Mouse (Mus musculus) C2C12 (cell line): ENCODE measurements around the gene Top2a.

Experiments
- CEBPB ChIP-seq: IDR thresholded peaks from one replicate; pipeline ENCODE4 v1.6.1; 2011; ENCODE audit warnings: low read depth, mild to moderate bottlenecking, control low read depth, moderate library complexity
- CTCF ChIP-seq: IDR thresholded peaks from one replicate; pipeline ENCODE4 v1.5.1; 2011; ENCODE audit not compliant: control insufficient read depth, insufficient read depth, insufficient read length
- FOSL1 ChIP-seq: IDR thresholded peaks from one replicate; pipeline ENCODE4 v1.8.0; 2011; ENCODE audit warnings: mild to moderate bottlenecking, low read length; ENCODE audit not compliant: poor library complexity, insufficient read depth, severe bottlenecking
- MAX ChIP-seq: IDR thresholded peaks from one replicate; pipeline ENCODE4 v1.6.1; 2011; ENCODE audit warnings: mild to moderate bottlenecking, control low read depth
- MYOD1 ChIP-seq: IDR thresholded peaks from one replicate; pipeline ENCODE4 v1.6.1; 2011; ENCODE audit warnings: low read depth; ENCODE audit not compliant: control insufficient read depth, insufficient read length
- MYOG ChIP-seq: IDR thresholded peaks from one replicate; pipeline ENCODE4 v1.6.1; 2011; ENCODE audit not compliant: control insufficient read depth, insufficient read length; ENCODE audit errors: extremely low read depth
- USF1 ChIP-seq: IDR thresholded peaks from one replicate; pipeline ENCODE4 v1.6.1; 2011; ENCODE audit warnings: low read depth, mild to moderate bottlenecking, control low read depth, moderate library complexity

DNA sequence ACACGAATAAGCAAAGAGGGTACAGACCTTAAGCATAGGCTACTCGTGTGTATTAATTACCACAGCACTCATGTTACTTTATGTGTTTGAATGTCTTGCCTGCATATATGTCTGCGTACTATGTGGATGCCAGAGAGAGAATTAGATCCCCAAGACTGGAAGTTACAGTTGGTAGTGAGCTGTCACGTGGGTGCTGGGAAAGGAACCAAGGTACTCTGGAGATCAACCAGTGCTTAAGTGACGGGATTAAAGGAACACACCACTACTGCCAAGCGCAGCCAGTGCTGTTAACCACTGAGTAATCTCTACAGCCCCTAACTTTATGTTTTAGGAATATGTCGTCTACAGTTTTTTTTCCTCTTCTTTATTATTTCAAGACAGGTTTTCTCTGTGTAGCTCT, 28.0 kb downstream of the Top2a start:
- TF ChIP-seq CTCF: no peak
- TF ChIP-seq USF1: no peak
- TF ChIP-seq MYOD1: no peak
- no peak for TF ChIP-seq MYOG
- TF ChIP-seq FOSL1: no peak
- no peak for TF ChIP-seq CEBPB
- no peak for TF ChIP-seq MAX
